Mouse (Mus musculus) midbrain, postnatal 0 days (tissue): Measurements from ENCODE around the gene Spsb4. TPM values are rescaled to one million over a fixed set of nuclear protein-coding genes. Genes with fewer than 3 reads are reported as not detected.

ENCODE experiments used
- ATAC-seq: fragments of 200-750 bp; cut with Nextera tagmentation; 2 replicates; pipeline ENCODE4 v1.8.0; 2017; ENCODE audit warnings: moderate number of reproducible peaks, mild to moderate bottlenecking, moderate TSS enrichment, moderate library complexity; ENCODE audit not compliant: low FRiP score
- DNase-seq: peaks from one replicate; pipeline ENCODE4 v3.0.0-alpha.2; 2015; ENCODE audit warnings: low spot score
- H3K27ac ChIP-seq: fragments of 300-500 bp; sonication (generic); 2 replicates; pipeline ENCODE4 v1.5.1; 2014; ENCODE audit warnings: low read depth, mild to moderate bottlenecking, low read length, mixed read lengths
- H3K27me3 ChIP-seq: fragments of 300-500 bp; sonication (generic); 2 replicates; pipeline ENCODE4 v1.6.1; 2014; ENCODE audit warnings: low read length, control low read depth, mixed read lengths; ENCODE audit not compliant: insufficient read depth
- H3K36me3 ChIP-seq: fragments of 300-500 bp; sonication (generic); 2 replicates; pipeline ENCODE4 v1.6.1; 2014; ENCODE audit warnings: low read length, control low read depth, mixed read lengths; ENCODE audit not compliant: insufficient read depth
- H3K4me1 ChIP-seq: fragments of 300-500 bp; sonication (generic); 2 replicates; pipeline ENCODE4 v1.6.1; 2014; ENCODE audit warnings: mild to moderate bottlenecking, control low read depth, antibody characterized with exemption, low read length, mixed read lengths; ENCODE audit not compliant: insufficient read depth
- H3K4me2 ChIP-seq: fragments of 300-500 bp; sonication (generic); 2 replicates; pipeline ENCODE4 v1.6.1; 2014; ENCODE audit warnings: low read depth, mild to moderate bottlenecking, low read length, mixed read lengths; ENCODE audit not compliant: poor library complexity, severe bottlenecking
- H3K4me3 ChIP-seq: fragments of 300-500 bp; sonication (generic); 2 replicates; pipeline ENCODE4 v1.5.1; 2014; ENCODE audit warnings: low read depth, mild to moderate bottlenecking, low read length, moderate library complexity
- H3K9ac ChIP-seq: fragments of 300-500 bp; sonication (generic); replicated peaks from 2 replicates; pipeline ENCODE4 v1.6.1; 2014; ENCODE audit warnings: mild to moderate bottlenecking, low read length, moderate library complexity, mixed read lengths; ENCODE audit not compliant: poor library complexity, severe bottlenecking
- H3K9me3 ChIP-seq: fragments of 300-500 bp; sonication (generic); 2 replicates; pipeline ENCODE4 v1.6.1; 2016; ENCODE audit warnings: low read length, control low read depth
- CTCF ChIP-seq: IDR thresholded peaks from 2 replicates; pipeline ENCODE4 v1.5.1; 2016; ENCODE audit warnings: antibody characterized with exemption, mild to moderate bottlenecking
- WGBS: fragments of 180-500 bp; shearing (Covaris S2); extraction: QIAGEN DNeasy Blood & Tissue Kit; methylation state at CpG from one replicate; pipeline ENCODE4 v1.1.7; 2014; 5-methylcytosine and 5-hydroxymethylcytosine counted together
- polyA plus RNA-seq: library from polyadenylated mRNA; unstranded; fragments of >200 nt; fragmentation: Nextera tagmentation; extraction: Ambion mirVana; gene quantifications from 2 replicates; pipeline ENCODE4 v1.2.1, GENCODE M21; 2015
- total RNA-seq: library from RNA; depleted of rRNA; stranded (reverse); fragments of >200 nt; gene quantifications from 2 replicates; pipeline ENCODE4 v1.2.3, GENCODE M21; 2014

The Spsb4 gene
- total and polyA plus RNA-seq, 2 experiments from 2014 or later = 21.2 to 38.9 TPM

- Histone ChIP-seq H3K4me1 (peaks cover 2% of the 10 kb centered on the region; the same call in 1 of the 2 replicates), H3K4me2 (no peak overlapping the region), H3K9me3 (no peaks in the 10 kb centered on the region), H3K36me3 (no peaks in the 10 kb centered on the region), H3K27ac (no peak overlapping the region), H3K27me3 (no peaks in the 10 kb centered on the region), H3K9ac (no peak overlapping the region), H3K4me3 (no peak overlapping the region)
- no peak for DNase-seq
- WGBS = 85% methylated on average over 8 of the region's 8 CpGs
- no peak for ATAC-seq
- TF ChIP-seq CTCF = no peak
Observed at GRCm38 (mm10) chr9:97002654-97003053, 16.0 kb downstream of the Spsb4 start.

- ATAC-seq (no peak), DNase-seq (no peak)
Observed at GRCm38 (mm10) chr9:97002025-97002424, 16.6 kb downstream of the Spsb4 start.

GRCm38 (mm10) chr9:97001458-97001857 is 17.2 kb downstream of the Spsb4 start:
- ATAC-seq (no peak), DNase-seq (no peak)
- Histone ChIP-seq H3K9ac (no peak overlapping the region), H3K4me3 (no peak overlapping the region), H3K36me3 (no peaks in the 10 kb centered on the region), H3K27me3 (no peaks in the 10 kb centered on the region), H3K27ac (no peak overlapping the region), H3K4me2 (no peak overlapping the region), H3K9me3 (no peaks in the 10 kb centered on the region), H3K4me1 (peaks cover 2% of the 10 kb centered on the region; the same call in 1 of the 2 replicates)
- TF ChIP-seq CTCF = no peak
- 80% methylated on average over 10 of the region's 10 CpGs for WGBS

More at GRCm38 (mm10) chr9:97002025-97002424, 16.6 kb downstream of the Spsb4 start:
- 51% methylated on average over 7 of the region's 7 CpGs for WGBS
- no peak overlapping the region for H3K4me2 ChIP-seq
- no peaks in the 10 kb centered on the region for H3K9me3 ChIP-seq
- H3K36me3 ChIP-seq = no peaks in the 10 kb centered on the region
- TF ChIP-seq CTCF = no peak
- H3K4me1 ChIP-seq = peaks cover 2% of the 10 kb centered on the region; the same call in 1 of the 2 replicates
- H3K27me3 ChIP-seq = no peaks in the 10 kb centered on the region
- H3K9ac ChIP-seq = no peak overlapping the region
- H3K27ac ChIP-seq = no peak overlapping the region
- no peak overlapping the region for H3K4me3 ChIP-seq

GRCm38 (mm10) chr9:96995717-96996116 is 22.9 kb downstream of the Spsb4 start:
- no peak for TF ChIP-seq CTCF
- 96% methylated on average over 25 of the region's 25 CpGs for WGBS
- Histone ChIP-seq H3K4me3 (no peak overlapping the region), H3K9me3 (no peaks in the 10 kb centered on the region), H3K4me1 (no peaks in the 10 kb centered on the region), H3K4me2 (no peak overlapping the region), H3K9ac (no peak overlapping the region), H3K27ac (no peak overlapping the region), H3K36me3 (0 out of 2 replicates have a peak, but pooled peaks cover 7% of the 10 kb centered on the region), H3K27me3 (no peaks in the 10 kb centered on the region)
- ATAC-seq = no peak
- no peak for DNase-seq

- Histone ChIP-seq H3K4me3 (no peak overlapping the region), H3K27ac (no peak overlapping the region), H3K9ac (no peak overlapping the region), H3K4me1 (no peaks in the 10 kb centered on the region), H3K36me3 (0 out of 2 replicates have a peak, but pooled peaks cover 7% of the 10 kb centered on the region), H3K4me2 (no peak overlapping the region), H3K27me3 (no peaks in the 10 kb centered on the region), H3K9me3 (no peaks in the 10 kb centered on the region)
- no peak for TF ChIP-seq CTCF
- ATAC-seq (no peak), DNase-seq (no peak)
- whole genome bisulfite sequencing = 82% methylated on average over 9 of the region's 9 CpGs
Observed at GRCm38 (mm10) chr9:96994733-96995132, 23.9 kb downstream of the Spsb4 start.

- H3K4me2 ChIP-seq = no peak overlapping the region
- no peak overlapping the region for H3K4me3 ChIP-seq
- no peak overlapping the region for H3K27ac ChIP-seq
- H3K36me3 ChIP-seq = 0 out of 2 replicates have a peak, but pooled peaks cover 7% of the 10 kb centered on the region
- H3K9ac ChIP-seq = no peak overlapping the region
- no peaks in the 10 kb centered on the region for H3K27me3 ChIP-seq
- H3K4me1 ChIP-seq = peaks cover 5% of the 10 kb centered on the region; the same call in 1 of the 2 replicates
- DNase-seq (no peak), ATAC-seq (no peak)
- no peaks in the 10 kb centered on the region for H3K9me3 ChIP-seq
- TF ChIP-seq CTCF = no peak
- WGBS = 68% methylated on average over 14 of the region's 14 CpGs
Observed at GRCm38 (mm10) chr9:96991118-96991517, 27.5 kb downstream of the Spsb4 start.
